Mouse (Mus musculus) midbrain, embryonic 14.5 days (tissue): ENCODE data around the gene Ccdc162. TPM values are rescaled to one million over a fixed set of nuclear protein-coding genes. Genes with fewer than 3 reads are reported as not detected.

Source experiments
- ATAC-seq: fragments of 200-750 bp; cut with Nextera tagmentation; 2 replicates; pipeline ENCODE4 v1.8.0; 2017; ENCODE audit warnings: moderate number of reproducible peaks, moderate library complexity; ENCODE audit not compliant: low FRiP score, low TSS enrichment
- DNase-seq: peaks from one replicate; pipeline ENCODE4 v3.0.0-alpha.2; 2015
- H3K27ac ChIP-seq: fragments of 300-500 bp; sonication (generic); replicated peaks from 2 replicates; pipeline ENCODE4 v1.5.1; 2014; ENCODE audit warnings: mild to moderate bottlenecking, low read depth, low read length, moderate library complexity
- H3K27me3 ChIP-seq: fragments of 300-500 bp; sonication (generic); 2 replicates; pipeline ENCODE4 v1.6.1; 2014; ENCODE audit warnings: low read length, control low read depth, mixed read lengths; ENCODE audit not compliant: control insufficient read depth, insufficient read depth
- H3K36me3 ChIP-seq: fragments of 300-500 bp; sonication (generic); 2 replicates; pipeline ENCODE4 v1.6.1; 2014; ENCODE audit warnings: low read length, control low read depth; ENCODE audit not compliant: control insufficient read depth, insufficient read depth
- H3K4me1 ChIP-seq: fragments of 300-500 bp; sonication (generic); 2 replicates; pipeline ENCODE4 v1.6.1; 2014; ENCODE audit warnings: mild to moderate bottlenecking, antibody characterized with exemption, low read length, control low read depth; ENCODE audit not compliant: control insufficient read depth, insufficient read depth
- H3K4me2 ChIP-seq: fragments of 300-500 bp; sonication (generic); 2 replicates; pipeline ENCODE4 v1.6.1; 2014; ENCODE audit warnings: mild to moderate bottlenecking, low read length, moderate library complexity
- H3K4me3 ChIP-seq: fragments of 300-500 bp; sonication (generic); replicated peaks from 2 replicates; pipeline ENCODE4 v1.5.1; 2014; ENCODE audit warnings: low read depth, low read length
- H3K9ac ChIP-seq: fragments of 300-500 bp; sonication (generic); replicated peaks from 2 replicates; pipeline ENCODE4 v1.6.1; 2014; ENCODE audit warnings: mild to moderate bottlenecking, low read length, moderate library complexity
- H3K9me3 ChIP-seq: fragments of 300-500 bp; sonication (generic); 2 replicates; pipeline ENCODE4 v1.6.1; 2016; ENCODE audit warnings: low read length, control low read depth, mixed read lengths; ENCODE audit not compliant: control insufficient read depth
- WGBS: fragments of 180-500 bp; shearing (Covaris S2); extraction: QIAGEN DNeasy Blood & Tissue Kit; methylation state at CpG from one replicate; pipeline ENCODE4 v1.1.7; 2014; 5-methylcytosine and 5-hydroxymethylcytosine counted together
- polyA plus RNA-seq: library from polyadenylated mRNA; unstranded; fragments of >200 nt; fragmentation: Nextera tagmentation; extraction: Ambion mirVana; gene quantifications from 2 replicates; pipeline ENCODE4 v1.2.1, GENCODE M21; 2014

The Ccdc162 gene
- polyA plus RNA-seq, 1 experiment from 2014 or later = 0.26 TPM

GRCm38 (mm10) chr10:41635276-41636033 lies 81.0 kb downstream of the Ccdc162 start:
- H3K4me2 ChIP-seq = no peak overlapping the region
- H3K4me1 ChIP-seq = no peaks in the 10 kb centered on the region
- H3K4me3 ChIP-seq = no peak overlapping the region
- no peak for DNase-seq
- no peaks in the 10 kb centered on the region for H3K27me3 ChIP-seq
- WGBS = 79% methylated on average over 9 of the region's 9 CpGs
- no peak overlapping the region for H3K9ac ChIP-seq
- H3K9me3 ChIP-seq = no peaks in the 10 kb centered on the region
- no peaks in the 10 kb centered on the region for H3K36me3 ChIP-seq
- ATAC-seq = no peak
- no peak overlapping the region for H3K27ac ChIP-seq

GRCm38 (mm10) chr10:41633801-41634200 lies 82.6 kb downstream of the Ccdc162 start:
- Histone ChIP-seq H3K4me3 (no peak overlapping the region), H3K4me2 (no peak overlapping the region), H3K4me1 (no peaks in the 10 kb centered on the region), H3K9ac (no peak overlapping the region), H3K27me3 (no peaks in the 10 kb centered on the region), H3K36me3 (no peaks in the 10 kb centered on the region), H3K9me3 (no peaks in the 10 kb centered on the region), H3K27ac (no peak overlapping the region)
- ATAC-seq (no peak), DNase-seq (no peak)
- WGBS = 96% methylated on average over 11 of the region's 11 CpGs

- Histone ChIP-seq H3K9me3 (no peaks in the 10 kb centered on the region), H3K4me3 (no peak overlapping the region), H3K36me3 (no peaks in the 10 kb centered on the region), H3K9ac (no peak overlapping the region), H3K4me1 (no peaks in the 10 kb centered on the region), H3K4me2 (no peak overlapping the region), H3K27ac (no peak overlapping the region), H3K27me3 (no peaks in the 10 kb centered on the region)
- DNase-seq (no peak), ATAC-seq (no peak)
- WGBS = 100% methylated on average over 1 of the region's 1 CpGs
Measured at GRCm38 (mm10) chr10:41632062-41632461, 84.4 kb downstream of the Ccdc162 start.

GRCm38 (mm10) chr10:41626996-41627395 lies 89.4 kb downstream of the Ccdc162 start:
- H3K4me1 ChIP-seq = no peaks in the 10 kb centered on the region
- H3K27ac ChIP-seq = no peak overlapping the region
- H3K27me3 ChIP-seq = no peaks in the 10 kb centered on the region
- 79% methylated on average over 3 of the region's 3 CpGs for WGBS
- no peaks in the 10 kb centered on the region for H3K36me3 ChIP-seq
- H3K9ac ChIP-seq = no peak overlapping the region
- DNase-seq (no peak), ATAC-seq (no peak)
- H3K4me3 ChIP-seq = no peak overlapping the region
- H3K4me2 ChIP-seq = no peak overlapping the region
- H3K9me3 ChIP-seq = no peaks in the 10 kb centered on the region

GRCm38 (mm10) chr10:41619988-41620387 lies 96.4 kb downstream of the Ccdc162 start:
- H3K36me3 ChIP-seq = no peaks in the 10 kb centered on the region
- DNase-seq (no peak), ATAC-seq (no peak)
- no peak overlapping the region for H3K27ac ChIP-seq
- H3K9ac ChIP-seq = no peak overlapping the region
- no peaks in the 10 kb centered on the region for H3K4me1 ChIP-seq
- no peak overlapping the region for H3K4me2 ChIP-seq
- H3K4me3 ChIP-seq = no peak overlapping the region
- no peaks in the 10 kb centered on the region for H3K9me3 ChIP-seq
- no peaks in the 10 kb centered on the region for H3K27me3 ChIP-seq
- WGBS = 93% methylated on average over 2 of the region's 2 CpGs

- Histone ChIP-seq H3K36me3 (no peaks in the 10 kb centered on the region), H3K27me3 (no peaks in the 10 kb centered on the region), H3K27ac (no peak overlapping the region), H3K9ac (no peak overlapping the region), H3K4me1 (no peaks in the 10 kb centered on the region), H3K4me2 (no peak overlapping the region), H3K9me3 (no peaks in the 10 kb centered on the region), H3K4me3 (no peak overlapping the region)
- 93% methylated on average over 4 of the region's 4 CpGs for WGBS
- DNase-seq (no peak), ATAC-seq (no peak)
Measured at GRCm38 (mm10) chr10:41615487-41615886, 100.9 kb downstream of the Ccdc162 start.

- Histone ChIP-seq H3K27me3 (no peaks in the 10 kb centered on the region), H3K9ac (no peak overlapping the region), H3K27ac (no peak overlapping the region), H3K4me3 (no peak overlapping the region), H3K36me3 (no peaks in the 10 kb centered on the region), H3K4me1 (no peaks in the 10 kb centered on the region), H3K9me3 (no peaks in the 10 kb centered on the region), H3K4me2 (no peak overlapping the region)
- 83% methylated on average over 5 of the region's 5 CpGs for WGBS
- DNase-seq (no peak), ATAC-seq (no peak)
Measured at GRCm38 (mm10) chr10:41611941-41612340, 104.5 kb downstream of the Ccdc162 start.

- no peak for DNase-seq
Measured at GRCm38 (mm10) chr10:41609475-41609874, 107.0 kb downstream of the Ccdc162 start.

GRCm38 (mm10) chr10:41608485-41608884 lies 107.9 kb downstream of the Ccdc162 start:
- H3K36me3 ChIP-seq = no peaks in the 10 kb centered on the region
- ATAC-seq (no peak), DNase-seq (no peak)
- no peaks in the 10 kb centered on the region for H3K9me3 ChIP-seq
- H3K4me2 ChIP-seq = no peak overlapping the region
- no peak overlapping the region for H3K9ac ChIP-seq
- no peak overlapping the region for H3K4me3 ChIP-seq
- WGBS = 96% methylated on average over 3 of the region's 3 CpGs
- no peak overlapping the region for H3K27ac ChIP-seq
- H3K4me1 ChIP-seq = no peaks in the 10 kb centered on the region
- no peaks in the 10 kb centered on the region for H3K27me3 ChIP-seq

More at GRCm38 (mm10) chr10:41609475-41609874, 107.0 kb downstream of the Ccdc162 start:
- no peak overlapping the region for H3K4me2 ChIP-seq
- no peak for ATAC-seq
- no peak overlapping the region for H3K9ac ChIP-seq
- 94% methylated on average over 1 of the region's 1 CpGs for WGBS
- no peaks in the 10 kb centered on the region for H3K27me3 ChIP-seq
- H3K4me3 ChIP-seq = no peak overlapping the region
- no peaks in the 10 kb centered on the region for H3K36me3 ChIP-seq
- no peaks in the 10 kb centered on the region for H3K9me3 ChIP-seq
- H3K27ac ChIP-seq = no peak overlapping the region
- no peaks in the 10 kb centered on the region for H3K4me1 ChIP-seq
